Mouse (Mus musculus): Measurements from ENCODE around the gene Btbd11.

- TF ChIP-seq CTCF (IDR thresholded peaks at IDR 0.05; ENCODE audit: extremely low read depth, insufficient read depth, low read length) (no peak), POLR2A (IDR thresholded peaks at IDR 0.05; ENCODE audit: extremely low read depth, insufficient read depth, low read length) (no peak)
Measured at GRCm38 (mm10) chr10:85347171-85347570, 39.4 kb upstream of the Btbd11 start.

Measured in cortical plate, adult 2 months (tissue).